Mouse (Mus musculus) lung, postnatal 0 days (tissue): ENCODE data around the gene Gm29609.

Source experiments
- CTCF ChIP-seq: IDR thresholded peaks from 2 replicates; pipeline ENCODE4 v1.5.1; 2016; ENCODE audit warnings: antibody characterized with exemption, mild to moderate bottlenecking
- EP300 ChIP-seq: IDR thresholded peaks from 2 replicates; pipeline ENCODE4 v1.6.1; 2016; ENCODE audit warnings: antibody characterized with exemption, mild to moderate bottlenecking, control low read depth

- TF ChIP-seq CTCF (no peak), EP300 (no peak)
Observed at GRCm38 (mm10) chr5:31136730-31137424, 42.8 kb downstream of the Gm29609 start.
